Mouse (Mus musculus) cerebellum, adult 9-10 months (tissue): Measurements from ENCODE around the gene Hfe.
A peak's percentile ranks its signal among the peaks of the same experiment; 100 is the strongest.
"Not testable (repeated sequence)": the region's sequence is repeated elsewhere in the genome, so short reads cannot be mapped to it uniquely, and the experiment has no call there.

ENCODE experiments used
- DNase-seq: peaks from one replicate; pipeline ENCODE4 v3.0.0; 2022

The Hfe gene

DNA sequence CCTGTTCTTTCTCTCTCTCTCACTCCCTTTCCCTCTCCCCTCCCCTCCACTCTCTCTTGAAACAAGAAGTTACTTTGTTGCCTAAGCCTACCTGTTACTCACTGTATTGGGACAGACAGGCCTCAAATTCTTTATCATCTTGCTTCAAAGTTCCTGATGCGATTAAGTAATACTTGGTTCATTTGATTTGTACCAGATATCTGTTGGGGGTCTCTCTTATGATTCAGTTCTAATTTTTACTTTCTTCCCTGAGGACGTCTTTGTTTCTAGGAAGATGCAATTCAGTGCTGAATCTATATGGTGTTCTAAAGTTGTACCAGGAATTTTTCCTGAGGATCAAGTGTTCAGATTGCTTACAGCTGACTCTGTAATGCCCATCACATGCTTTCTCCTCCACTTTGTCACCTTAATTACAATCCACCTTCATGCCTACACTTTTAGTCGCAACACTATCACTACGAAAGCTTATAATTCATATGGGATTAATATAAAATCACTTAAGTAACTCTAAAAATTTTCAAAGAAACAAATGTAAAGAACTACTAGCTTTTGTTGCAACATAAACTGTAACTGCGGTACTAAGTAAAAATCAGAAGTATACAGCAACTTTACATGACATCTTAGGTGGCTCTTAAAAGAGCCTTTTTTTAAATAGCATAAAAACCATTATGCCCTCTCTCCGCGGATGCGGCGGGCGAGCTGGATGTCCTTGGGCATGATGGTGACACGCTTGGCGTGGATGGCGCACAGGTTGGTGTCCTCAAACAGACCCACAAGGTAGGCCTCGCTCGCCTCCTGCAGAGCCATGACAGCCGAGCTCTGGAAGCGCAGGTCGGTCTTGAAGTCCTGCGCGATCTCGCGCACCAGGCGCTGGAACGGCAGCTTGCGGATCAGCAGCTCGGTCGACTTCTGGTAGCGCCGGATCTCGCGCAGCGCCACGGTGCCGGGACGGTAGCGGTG is 34.0 kb upstream of the Hfe start:
- peak; percentile 27 for DNase-seq

GRCm38 (mm10) chr13:23743963-23744362 is 33.3 kb upstream of the Hfe start:
- no peak for DNase-seq

DNA sequence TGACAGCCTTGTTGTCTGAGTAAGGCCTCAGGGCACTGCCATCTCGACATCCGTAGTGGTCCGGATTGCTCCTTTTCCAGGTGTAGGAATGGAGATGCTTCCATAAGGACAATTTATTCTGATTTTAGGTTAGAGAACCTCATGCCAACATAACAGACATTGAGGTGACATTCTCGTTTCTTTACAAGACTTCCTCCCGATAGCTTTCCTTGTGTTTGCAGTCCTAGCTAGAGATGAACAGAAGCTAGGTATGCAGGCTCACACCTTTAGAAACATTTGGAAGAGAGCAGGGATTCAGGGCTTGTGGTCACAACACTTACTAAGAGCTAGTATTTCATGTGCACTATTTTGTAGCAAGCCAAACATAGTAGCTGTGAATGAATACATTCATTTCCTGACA is 32.6 kb upstream of the Hfe start:
- no peak for DNase-seq

GRCm38 (mm10) chr13:23742007-23742406 is 31.4 kb upstream of the Hfe start:
- no peak for DNase-seq

DNA sequence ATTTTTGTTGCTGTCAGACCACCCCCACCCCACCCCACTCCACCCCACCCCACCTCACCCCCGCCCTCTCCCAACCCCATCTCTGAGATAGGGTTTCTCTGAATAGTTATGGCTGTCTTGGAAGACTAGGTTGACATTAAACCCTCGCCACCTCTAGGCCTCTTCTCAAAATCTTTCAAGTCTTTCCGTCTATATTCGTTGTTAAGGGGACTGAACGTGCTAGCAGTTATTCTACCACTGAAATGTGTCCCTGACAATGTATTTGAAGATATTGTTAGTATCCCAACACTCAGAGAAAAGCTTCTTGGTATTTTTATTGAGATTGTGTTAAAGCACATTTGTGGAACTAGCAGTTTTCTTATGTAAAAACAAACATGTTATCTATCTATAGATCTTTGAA is 30.3 kb upstream of the Hfe start:
- no peak for DNase-seq

GRCm38 (mm10) chr13:23740256-23740840 is 29.7 kb upstream of the Hfe start:
- peak; percentile 23 for DNase-seq

GRCm38 (mm10) chr13:23739922-23740252 is 29.2 kb upstream of the Hfe start:
- no peak for DNase-seq

GRCm38 (mm10) chr13:23739069-23739921 is 28.6 kb upstream of the Hfe start:
- DNase-seq: peak; percentile 93

DNA sequence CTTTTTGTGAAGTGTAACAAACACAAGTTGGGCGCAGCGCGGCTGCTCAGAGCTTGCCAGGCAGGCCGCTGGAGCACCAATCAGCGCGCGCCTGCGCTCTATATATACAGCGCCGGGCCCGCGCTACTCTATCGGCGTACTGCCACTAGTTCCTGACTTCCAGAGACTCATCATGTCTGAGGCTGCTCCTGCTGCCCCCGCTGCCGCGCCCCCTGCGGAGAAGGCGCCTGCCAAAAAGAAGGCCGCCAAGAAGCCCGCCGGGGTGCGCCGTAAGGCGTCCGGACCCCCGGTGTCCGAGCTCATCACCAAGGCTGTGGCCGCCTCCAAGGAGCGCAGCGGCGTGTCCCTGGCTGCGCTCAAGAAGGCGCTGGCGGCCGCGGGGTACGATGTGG is 28.0 kb upstream of the Hfe start, which contains the start of gene Hist1h1c:
Gene Hist1h1c, plus strand, starts transcription at position 132 of the 392 bp plus-strand sequence.
- DNase-seq: peak; percentile 83

DNA sequence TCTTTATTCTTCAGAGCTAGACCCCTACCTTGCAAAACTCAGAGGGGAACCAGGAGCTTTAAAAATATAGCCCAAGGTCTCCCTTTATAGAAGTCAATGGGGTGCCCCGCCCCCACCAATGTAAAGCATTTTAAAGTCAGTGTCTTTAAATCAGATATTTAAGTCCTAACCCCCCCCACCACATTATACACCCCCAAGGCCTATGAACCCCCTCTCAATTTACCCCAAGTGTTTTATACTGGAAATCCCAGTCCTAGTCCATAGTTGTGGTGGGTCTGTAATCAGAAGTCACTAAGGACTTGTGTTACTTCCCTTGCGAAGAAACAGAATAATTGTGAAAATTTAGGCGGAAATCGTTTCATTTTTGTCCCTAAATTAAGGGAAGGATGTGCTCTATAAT is 27.4 kb upstream of the Hfe start:
- peak; percentile 38 for DNase-seq

DNA sequence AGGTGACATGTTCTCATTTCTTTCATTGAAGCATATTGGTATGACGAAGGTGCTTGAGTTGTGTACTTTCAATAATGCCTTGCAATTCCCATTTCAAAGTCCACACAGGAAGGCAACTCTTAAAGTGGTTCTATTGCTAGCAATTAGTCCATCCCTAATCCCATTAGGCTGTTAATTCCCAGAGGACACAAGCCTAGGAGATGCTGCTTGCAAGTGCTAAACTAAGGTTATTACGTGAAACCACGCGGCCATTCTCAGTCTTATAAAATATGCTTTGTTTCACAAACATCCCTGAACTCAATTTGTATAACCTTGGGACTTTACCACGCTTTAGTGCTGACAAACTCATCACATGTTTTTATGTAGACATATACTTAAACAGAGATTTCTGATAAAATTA is 26.4 kb upstream of the Hfe start:
- peak; percentile 13 for DNase-seq

GRCm38 (mm10) chr13:23732156-23732804 is 21.6 kb upstream of the Hfe start:
- peak; percentile 61 for DNase-seq

DNA sequence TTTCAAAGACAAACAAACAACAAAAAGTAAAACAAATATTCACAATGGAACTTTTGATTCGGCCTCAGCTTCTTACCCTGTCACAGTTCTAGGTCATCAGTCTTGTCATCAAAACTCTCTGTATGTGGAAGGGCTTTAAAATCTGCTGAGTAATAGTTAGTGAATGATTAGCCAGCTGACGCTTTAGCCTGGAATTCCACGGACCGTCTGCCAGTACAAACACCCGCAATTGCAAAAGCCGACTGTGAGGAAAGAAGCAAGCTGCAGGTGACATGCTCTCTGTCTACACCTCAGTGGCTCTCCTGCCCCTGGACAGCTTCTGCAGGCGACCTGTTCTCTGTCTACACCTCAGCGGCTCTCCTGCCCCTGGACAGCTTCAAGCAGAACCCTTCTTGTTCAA is 19.8 kb upstream of the Hfe start:
- DNase-seq: no peak

DNA sequence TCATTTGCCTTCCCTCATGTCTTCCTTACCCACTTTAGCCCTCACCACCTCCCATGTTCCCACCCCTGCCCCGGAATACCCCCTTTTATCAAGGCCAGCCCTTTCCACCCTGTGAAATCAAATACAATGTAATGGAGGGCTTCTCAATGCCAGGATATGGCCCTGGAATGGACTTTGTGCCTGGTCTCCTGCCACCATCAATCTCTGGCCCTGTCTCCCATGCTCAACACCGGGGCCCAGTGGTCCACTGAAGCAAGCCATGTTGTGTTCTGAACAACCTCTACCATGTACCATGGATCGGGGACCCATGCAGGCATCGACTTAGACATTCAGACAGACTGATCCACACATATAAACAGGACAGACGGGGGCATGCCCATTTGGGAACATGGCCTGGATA is 19.1 kb upstream of the Hfe start:
- DNase-seq: no peak

- DNase-seq: no peak
Observed at GRCm38 (mm10) chr13:23729192-23729525, 18.5 kb upstream of the Hfe start.

- no peak for DNase-seq
Observed at GRCm38 (mm10) chr13:23728472-23729191, 18.0 kb upstream of the Hfe start.

GRCm38 (mm10) chr13:23725213-23725612 is 14.6 kb upstream of the Hfe start:
- DNase-seq: no peak

GRCm38 (mm10) chr13:23724239-23724638 is 13.6 kb upstream of the Hfe start:
- no peak for DNase-seq

- DNase-seq: not testable (repeated sequence)
Observed at GRCm38 (mm10) chr13:23717593-23718245, 7.1 kb upstream of the Hfe start.

DNA sequence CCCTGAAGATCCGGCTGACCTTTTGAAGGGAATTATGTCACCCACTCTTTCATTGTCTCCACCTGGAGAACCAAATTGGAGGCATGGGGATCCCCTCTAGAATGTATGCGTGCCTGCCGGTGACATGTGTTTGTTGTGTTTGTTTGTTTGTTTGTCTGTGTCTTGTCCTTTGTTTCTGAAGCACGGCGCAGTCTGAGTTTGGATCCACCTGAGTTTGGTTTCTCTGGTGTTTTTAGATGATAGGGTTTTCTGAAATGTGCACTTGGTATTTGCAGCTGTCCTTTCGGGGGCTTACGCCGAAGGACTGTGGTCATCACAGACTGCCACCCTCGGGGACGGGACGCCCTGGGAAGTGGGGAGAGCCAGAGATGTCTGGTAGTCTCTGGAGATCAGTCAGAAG is 6.5 kb upstream of the Hfe start:
- no peak for DNase-seq

GRCm38 (mm10) chr13:23716261-23717042 is 5.8 kb upstream of the Hfe start:
- DNase-seq: no peak
